Mouse (Mus musculus): ENCODE measurements around the gene Tsc1. TPM values are rescaled to one million over a fixed set of nuclear protein-coding genes. Genes with fewer than 3 reads are reported as not detected.

Gene Tsc1
- polyA plus RNA-seq, 1 experiment from 2014 or later = 21.4 TPM

- Histone ChIP-seq H3K4me3 (no peak overlapping the region), H3K36me3 (replicated peaks) (no peaks in the 10 kb centered on the region), H3K27me3 (replicated peaks; ENCODE audit: low read depth, poor library complexity, severe bottlenecking) (no peaks in the 10 kb centered on the region), H3K4me1 (peaks cover 41% of the 10 kb centered on the region), H3K27ac (replicated peaks) (0 out of 2 replicates have a peak overlapping the region, but pooled peaks have one; percentile 5), H3K9me3 (no peaks in the 10 kb centered on the region)
- DNase-seq (ENCODE audit: low spot score) = no peak
- 79% methylated on average over 9 of the region's 9 CpGs for WGBS
These were observed 3.8 kb upstream of the Tsc1 start for GRCm38 (mm10) chr2:28637106-28637845.

- 19% methylated on average over 9 of the region's 9 CpGs for WGBS
These were observed 2.7 kb upstream of the Tsc1 start for GRCm38 (mm10) chr2:28638352-28638751.

GRCm38 (mm10) chr2:28638886-28639285 lies 2.1 kb upstream of the Tsc1 start:
- 0 out of 2 replicates have a peak overlapping the region, but pooled peaks have one; percentile 61 for H3K27ac ChIP-seq (replicated peaks)
- no peaks in the 10 kb centered on the region for H3K27me3 ChIP-seq (replicated peaks; ENCODE audit: low read depth, poor library complexity, severe bottlenecking)
- peaks cover 50% of the 10 kb centered on the region for H3K4me1 ChIP-seq
- WGBS = 6% methylated on average over 9 of the region's 9 CpGs
- no peaks in the 10 kb centered on the region for H3K36me3 ChIP-seq (replicated peaks)
- peak overlapping the region; percentile 37 for H3K4me3 ChIP-seq
- H3K9me3 ChIP-seq = no peaks in the 10 kb centered on the region
- DNase-seq (ENCODE audit: low spot score) = peak; percentile 75

More at GRCm38 (mm10) chr2:28638352-28638751, 2.7 kb upstream of the Tsc1 start:
- Histone ChIP-seq H3K36me3 (replicated peaks) (no peaks in the 10 kb centered on the region), H3K4me3 (peak overlapping the region; percentile 37), H3K9me3 (no peaks in the 10 kb centered on the region), H3K27ac (replicated peaks) (peak overlapping the region; percentile 61; the same call in 1 of the 2 replicates), H3K4me1 (peaks cover 50% of the 10 kb centered on the region), H3K27me3 (replicated peaks; ENCODE audit: low read depth, poor library complexity, severe bottlenecking) (no peaks in the 10 kb centered on the region)
- no peak for DNase-seq (ENCODE audit: low spot score)

GRCm38 (mm10) chr2:28639794-28640193 lies 1.2 kb upstream of the Tsc1 start:
- H3K4me1 ChIP-seq = peaks cover 50% of the 10 kb centered on the region

GRCm38 (mm10) chr2:28641435-28641941 lies 460 bp downstream of the Tsc1 start:
- H3K27ac ChIP-seq (replicated peaks) = peak overlapping the region; percentile 97
- no peak for DNase-seq (ENCODE audit: low spot score)
- peaks cover 50% of the 10 kb centered on the region for H3K4me1 ChIP-seq
- H3K4me3 ChIP-seq = peak overlapping the region; percentile 100
- no peaks in the 10 kb centered on the region for H3K9me3 ChIP-seq
- 0% methylated on average over 43 of the region's 43 CpGs for WGBS
- H3K27me3 ChIP-seq (replicated peaks; ENCODE audit: low read depth, poor library complexity, severe bottlenecking) = no peaks in the 10 kb centered on the region
- H3K36me3 ChIP-seq (replicated peaks) = no peaks in the 10 kb centered on the region

More at GRCm38 (mm10) chr2:28639794-28640193, 1.2 kb upstream of the Tsc1 start:
- no peaks in the 10 kb centered on the region for H3K9me3 ChIP-seq
- WGBS = 51% methylated on average over 7 of the region's 7 CpGs
- DNase-seq (ENCODE audit: low spot score) = peak; percentile 38
- no peaks in the 10 kb centered on the region for H3K36me3 ChIP-seq (replicated peaks)
- no peak overlapping the region for H3K27ac ChIP-seq (replicated peaks)
- H3K27me3 ChIP-seq (replicated peaks; ENCODE audit: low read depth, poor library complexity, severe bottlenecking) = no peaks in the 10 kb centered on the region
- H3K4me3 ChIP-seq = no peak overlapping the region

- Histone ChIP-seq H3K36me3 (replicated peaks) (no peaks in the 10 kb centered on the region), H3K4me1 (peaks cover 38% of the 10 kb centered on the region), H3K27me3 (replicated peaks; ENCODE audit: low read depth, poor library complexity, severe bottlenecking) (no peaks in the 10 kb centered on the region), H3K9me3 (no peaks in the 10 kb centered on the region), H3K4me3 (peak overlapping the region; percentile 27; the same call in 1 of the 2 replicates), H3K27ac (replicated peaks) (no peak overlapping the region)
- WGBS = 88% methylated on average over 3 of the region's 3 CpGs
- no peak for DNase-seq (ENCODE audit: low spot score)
These were observed 2.1 kb downstream of the Tsc1 start for GRCm38 (mm10) chr2:28643081-28643480.

GRCm38 (mm10) chr2:28650526-28650925 lies 9.5 kb downstream of the Tsc1 start:
- H3K4me3 ChIP-seq = no peak overlapping the region
- H3K36me3 ChIP-seq (replicated peaks) = peaks cover 18% of the 10 kb centered on the region
- no peak overlapping the region for H3K27ac ChIP-seq (replicated peaks)
- H3K9me3 ChIP-seq = no peaks in the 10 kb centered on the region
- no peak for DNase-seq (ENCODE audit: low spot score)
- H3K4me1 ChIP-seq = no peaks in the 10 kb centered on the region
- H3K27me3 ChIP-seq (replicated peaks; ENCODE audit: low read depth, poor library complexity, severe bottlenecking) = no peaks in the 10 kb centered on the region

- no peaks in the 10 kb centered on the region for H3K9me3 ChIP-seq
- no peaks in the 10 kb centered on the region for H3K27me3 ChIP-seq (replicated peaks; ENCODE audit: low read depth, poor library complexity, severe bottlenecking)
- H3K36me3 ChIP-seq (replicated peaks) = peaks cover 41% of the 10 kb centered on the region
- no peaks in the 10 kb centered on the region for H3K4me1 ChIP-seq
- no peak overlapping the region for H3K27ac ChIP-seq (replicated peaks)
- no peak for DNase-seq (ENCODE audit: low spot score)
- no peak overlapping the region for H3K4me3 ChIP-seq
- 93% methylated on average over 7 of the region's 7 CpGs for whole genome bisulfite sequencing
These were observed 12.3 kb downstream of the Tsc1 start for GRCm38 (mm10) chr2:28653351-28653750.

GRCm38 (mm10) chr2:28654295-28654694 lies 13.3 kb downstream of the Tsc1 start:
- no peaks in the 10 kb centered on the region for H3K27me3 ChIP-seq (replicated peaks; ENCODE audit: low read depth, poor library complexity, severe bottlenecking)
- no peak overlapping the region for H3K4me3 ChIP-seq
- H3K36me3 ChIP-seq (replicated peaks) = peaks cover 51% of the 10 kb centered on the region
- 59% methylated on average over 2 of the region's 2 CpGs for WGBS
- no peaks in the 10 kb centered on the region for H3K9me3 ChIP-seq
- no peak overlapping the region for H3K27ac ChIP-seq (replicated peaks)
- DNase-seq (ENCODE audit: low spot score) = peak; percentile 40
- H3K4me1 ChIP-seq = no peaks in the 10 kb centered on the region

- Histone ChIP-seq H3K4me1 (no peaks in the 10 kb centered on the region), H3K4me3 (no peak overlapping the region), H3K27me3 (replicated peaks; ENCODE audit: low read depth, poor library complexity, severe bottlenecking) (no peaks in the 10 kb centered on the region), H3K9me3 (no peaks in the 10 kb centered on the region), H3K27ac (replicated peaks) (no peak overlapping the region), H3K36me3 (replicated peaks) (peaks cover 70% of the 10 kb centered on the region)
- WGBS = 74% methylated on average over 8 of the region's 8 CpGs
- no peak for DNase-seq (ENCODE audit: low spot score)
These were observed 15.2 kb downstream of the Tsc1 start for GRCm38 (mm10) chr2:28656216-28656615.

GRCm38 (mm10) chr2:28662891-28663290 lies 21.9 kb downstream of the Tsc1 start:
- Histone ChIP-seq H3K9me3 (no peaks in the 10 kb centered on the region), H3K27me3 (replicated peaks; ENCODE audit: low read depth, poor library complexity, severe bottlenecking) (no peaks in the 10 kb centered on the region), H3K27ac (replicated peaks) (no peak overlapping the region), H3K4me3 (no peak overlapping the region), H3K4me1 (no peaks in the 10 kb centered on the region), H3K36me3 (replicated peaks) (peaks cover 100% of the 10 kb centered on the region)
- 89% methylated on average over 3 of the region's 3 CpGs for WGBS
- DNase-seq (ENCODE audit: low spot score) = no peak

GRCm38 (mm10) chr2:28665818-28666217 lies 24.8 kb downstream of the Tsc1 start:
- no peak for DNase-seq (ENCODE audit: low spot score)

GRCm38 (mm10) chr2:28671438-28671837 lies 30.4 kb downstream of the Tsc1 start:
- Histone ChIP-seq H3K27me3 (replicated peaks; ENCODE audit: low read depth, poor library complexity, severe bottlenecking) (no peaks in the 10 kb centered on the region), H3K9me3 (no peaks in the 10 kb centered on the region), H3K4me3 (no peak overlapping the region), H3K36me3 (replicated peaks) (peaks cover 99% of the 10 kb centered on the region), H3K27ac (replicated peaks) (no peak overlapping the region), H3K4me1 (no peaks in the 10 kb centered on the region)
- WGBS = 83% methylated on average over 2 of the region's 2 CpGs
- DNase-seq (ENCODE audit: low spot score) = no peak

More at GRCm38 (mm10) chr2:28665818-28666217, 24.8 kb downstream of the Tsc1 start:
- Histone ChIP-seq H3K9me3 (no peaks in the 10 kb centered on the region), H3K27ac (replicated peaks) (no peak overlapping the region), H3K27me3 (replicated peaks; ENCODE audit: low read depth, poor library complexity, severe bottlenecking) (no peaks in the 10 kb centered on the region), H3K36me3 (replicated peaks) (peaks cover 99% of the 10 kb centered on the region), H3K4me1 (no peaks in the 10 kb centered on the region), H3K4me3 (no peak overlapping the region)
- 87% methylated on average over 3 of the region's 3 CpGs for WGBS

All from embryonic facial prominence, embryonic 10.5 days (tissue).